Mouse (Mus musculus): Measurements from ENCODE around the gene Fbxo24. TPM values are rescaled to one million over a fixed set of nuclear protein-coding genes. Genes with fewer than 3 reads are reported as not detected.

The Fbxo24 gene
- total RNA-seq, 2 experiments from 2014 or later, result 0.93 to 1.3 TPM

DNA sequence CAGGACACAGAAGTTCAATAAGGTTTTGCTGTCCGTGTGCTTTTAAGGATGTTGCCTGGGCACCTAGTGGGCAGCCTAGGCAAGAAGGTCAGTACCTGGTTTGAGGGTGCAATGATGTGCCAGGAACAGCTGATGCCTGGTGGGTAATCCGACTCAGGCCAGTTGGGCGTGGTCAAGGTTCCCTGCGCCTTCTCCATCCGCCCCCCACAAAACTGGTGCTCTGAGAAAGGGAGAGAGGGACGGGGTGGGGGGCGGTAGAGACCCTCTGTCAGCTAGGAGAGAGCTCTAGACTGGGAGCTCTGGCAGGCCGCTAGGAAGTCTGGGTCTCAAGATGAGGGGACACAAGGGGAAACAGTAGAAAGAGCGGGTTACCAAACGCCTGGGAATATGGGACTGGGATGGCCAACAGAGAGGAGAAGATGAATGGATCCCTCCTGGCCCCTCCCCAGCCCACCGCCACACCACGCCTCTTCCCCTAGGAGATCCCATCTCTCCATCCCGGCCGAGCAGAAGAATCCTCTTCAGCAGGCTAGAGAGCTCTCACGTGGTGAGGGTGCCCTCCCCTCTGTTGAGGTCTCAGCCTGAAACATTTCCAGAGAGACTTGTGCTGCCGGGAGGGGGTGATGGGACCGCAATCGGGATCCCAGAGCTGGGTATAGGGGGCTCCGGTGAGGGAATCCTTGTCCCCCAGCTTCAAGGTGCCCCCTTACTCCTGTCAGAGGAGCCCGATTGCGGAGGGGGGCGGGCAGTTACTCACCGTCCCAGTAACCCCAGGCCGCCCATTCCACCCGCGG is 20.7 kb downstream of the Fbxo24 start:
- no peak for DNase-seq (ENCODE audit: low spot score in 2 of 2)

DNA sequence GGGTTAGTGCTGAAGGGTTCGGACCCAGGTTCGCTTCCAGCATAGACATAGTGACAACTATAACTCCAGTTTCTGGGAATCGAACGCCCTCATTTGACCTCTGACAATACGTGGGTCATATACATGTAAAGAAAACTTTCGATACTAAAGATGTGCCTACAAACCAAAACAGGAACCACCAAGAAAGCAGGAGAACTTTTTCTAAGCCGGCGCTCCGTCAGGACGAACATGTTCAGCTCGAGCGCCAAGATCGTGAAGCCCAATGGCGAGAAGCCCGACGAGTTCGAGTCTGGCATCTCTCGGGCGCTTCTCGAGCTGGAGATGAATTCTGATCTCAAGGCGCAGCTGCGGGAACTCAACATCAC is 27.5 kb downstream of the Fbxo24 start:
- no peak for DNase-seq (ENCODE audit: low spot score in 2 of 2)

DNA sequence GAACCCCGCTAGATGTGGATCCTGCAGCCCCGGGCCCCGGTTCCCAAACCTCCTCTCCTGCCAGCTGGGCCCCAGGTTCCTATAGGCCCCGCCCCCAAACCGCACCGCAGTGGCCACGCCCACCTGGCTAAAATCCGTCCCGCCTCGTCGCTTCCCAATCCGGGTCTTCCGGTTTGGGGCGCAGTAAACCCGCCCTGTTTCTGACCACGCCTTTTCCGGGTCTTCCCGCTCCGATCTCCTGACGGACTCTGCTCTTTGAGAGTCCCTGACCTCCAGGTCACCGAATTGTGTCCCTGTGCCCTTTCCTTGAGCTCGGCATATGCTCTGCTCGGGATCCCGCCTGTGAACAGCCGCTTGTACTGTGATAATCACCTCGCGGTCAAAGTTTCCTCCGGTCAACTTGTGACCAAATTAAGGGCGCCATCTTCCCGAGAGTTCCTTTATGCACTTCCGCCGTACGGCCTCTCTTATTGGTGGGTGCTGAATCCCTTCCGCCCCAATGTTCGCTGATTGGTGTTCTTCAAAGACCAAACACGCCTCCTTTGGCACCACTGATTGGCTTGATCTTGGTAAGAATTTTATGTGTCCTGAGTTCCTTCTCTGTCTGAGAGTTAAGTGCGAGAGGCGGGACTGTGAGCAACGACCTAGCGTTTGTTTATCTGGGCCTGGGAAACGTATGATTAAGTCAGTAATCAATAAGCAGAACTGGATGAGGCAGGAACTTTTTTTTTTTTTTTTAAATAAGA is 28.0 kb downstream of the Fbxo24 start, which contains the start of gene Mospd3:
TSS of gene Mospd3 (minus strand) at position 440 of the 746 bp plus-strand sequence.
- DNase-seq (ENCODE audit: low spot score in 2 of 2), result peak; percentile 95 to 97

GRCm38 (mm10) chr5:137600281-137600618 is 28.6 kb downstream of the Fbxo24 start:
- DNase-seq (ENCODE audit: low spot score in 2 of 2), result no peak

DNA sequence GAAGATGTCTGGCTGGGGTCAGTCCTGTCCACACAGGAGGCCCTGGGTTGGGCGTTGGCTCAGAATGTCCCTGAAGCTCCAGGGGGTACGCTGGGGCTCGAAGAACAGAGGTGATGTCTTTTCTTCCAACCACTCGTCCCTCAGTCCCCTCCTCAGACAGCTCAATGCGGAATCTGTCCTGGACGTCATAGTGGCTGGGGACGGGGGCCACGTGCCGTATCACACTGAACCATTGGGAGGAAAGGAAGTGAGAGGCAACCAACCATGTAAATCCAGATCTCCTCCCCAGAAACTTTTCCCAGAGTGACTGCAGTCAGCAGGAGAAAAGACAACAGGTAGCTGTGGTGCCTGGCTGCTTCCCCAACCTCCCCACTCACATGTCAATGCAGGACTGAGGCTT is 29.2 kb downstream of the Fbxo24 start:
- DNase-seq (ENCODE audit: low spot score in 2 of 2), result no peak

GRCm38 (mm10) chr5:137598100-137598826 is 30.5 kb downstream of the Fbxo24 start:
- DNase-seq (ENCODE audit: low spot score in 2 of 2), result no peak

DNA sequence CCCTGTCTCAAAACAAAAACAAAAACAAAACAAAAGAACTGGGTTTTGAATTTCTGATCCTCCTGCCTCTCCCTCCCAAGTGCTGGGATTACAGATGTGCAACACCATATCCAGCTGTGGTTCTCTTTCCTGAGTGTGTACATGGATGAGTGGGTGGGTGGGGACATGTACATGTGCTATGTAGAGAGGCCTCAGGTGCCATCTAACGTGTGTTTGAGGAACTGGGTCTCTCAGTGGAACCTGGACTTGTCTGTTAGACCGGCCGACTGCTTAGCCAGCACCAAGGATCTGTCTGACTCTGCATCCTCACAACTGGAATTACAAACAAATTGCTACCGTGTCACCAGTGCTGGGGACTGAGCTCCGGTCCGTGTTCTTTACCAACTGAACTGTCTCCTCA is 31.2 kb downstream of the Fbxo24 start:
- no peak for DNase-seq (ENCODE audit: low spot score in 2 of 2)

- no peak for DNase-seq (ENCODE audit: low spot score in 2 of 2)
Observed at GRCm38 (mm10) chr5:137596601-137597261, 32.1 kb downstream of the Fbxo24 start.

GRCm38 (mm10) chr5:137595921-137596320 is 32.9 kb downstream of the Fbxo24 start:
- no peak for DNase-seq (ENCODE audit: low spot score in 2 of 2)

DNA sequence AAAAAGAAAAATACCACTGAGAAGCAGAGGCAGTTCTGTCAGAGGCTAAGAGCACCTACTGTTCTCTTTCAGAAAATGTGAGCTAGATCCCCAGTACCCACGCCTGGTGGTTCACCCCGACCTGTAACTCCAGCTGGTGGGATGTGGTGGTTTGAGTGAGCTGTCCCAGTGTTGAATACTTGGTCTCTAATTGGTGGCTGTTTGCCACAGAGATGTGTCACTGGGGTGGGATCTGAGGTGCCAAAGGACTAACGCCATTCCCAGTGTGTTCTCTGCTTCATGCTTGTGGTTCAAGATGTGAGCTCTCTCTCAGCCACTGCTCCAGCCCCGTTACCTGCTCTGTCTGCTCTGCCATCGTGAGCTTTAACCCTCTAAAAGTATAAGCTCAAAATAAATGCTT is 38.3 kb downstream of the Fbxo24 start:
- DNase-seq (ENCODE audit: low spot score in 2 of 2), result no peak

GRCm38 (mm10) chr5:137584976-137585375 is 43.8 kb downstream of the Fbxo24 start:
- DNase-seq (ENCODE audit: low spot score in 2 of 2), result peak; percentile 66 to 70

DNA sequence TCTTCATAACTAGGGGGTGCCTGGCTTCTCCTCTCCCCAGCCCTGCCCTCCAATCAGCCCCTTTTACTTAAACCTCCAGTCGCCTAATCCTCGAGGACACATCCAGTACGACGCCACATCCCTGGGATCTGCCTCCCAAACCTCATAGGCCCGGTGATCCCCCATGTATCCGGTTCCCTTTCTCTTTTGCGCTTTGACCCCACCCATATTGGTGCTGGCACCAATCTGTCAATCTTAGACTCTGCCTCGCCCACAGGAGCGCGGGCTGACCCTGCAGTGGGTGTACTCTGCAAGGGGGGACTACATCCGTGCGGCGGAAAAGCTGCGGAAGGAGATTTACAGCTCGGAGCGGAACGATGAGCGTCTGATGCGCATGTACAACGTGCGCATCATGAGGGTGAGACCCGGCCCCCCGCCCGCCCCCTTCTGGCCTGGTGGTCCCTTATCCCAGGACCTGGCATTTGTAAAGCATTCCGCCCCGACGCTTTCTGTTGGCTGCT is 45.1 kb downstream of the Fbxo24 start:
- no peak for DNase-seq (ENCODE audit: low spot score in 2 of 2)

DNA sequence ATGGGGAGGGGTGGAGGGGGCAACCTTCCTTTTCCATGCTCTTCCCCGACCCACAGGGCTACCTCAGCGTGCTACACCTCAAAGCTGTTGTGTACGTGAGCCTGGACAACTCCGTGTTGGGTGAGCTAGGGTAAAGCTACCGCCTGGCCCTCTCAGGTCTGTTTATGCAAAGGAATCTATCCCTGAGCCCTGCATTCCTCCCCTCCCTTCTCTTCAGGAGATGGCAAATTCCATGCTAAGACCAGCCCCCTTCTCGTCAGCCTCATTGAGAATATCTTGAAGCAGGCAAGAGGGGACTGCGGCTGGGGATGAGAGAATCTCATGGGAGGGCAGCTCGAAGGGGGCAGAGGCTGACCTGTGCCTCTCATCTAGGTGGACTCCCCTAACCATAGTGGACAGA is 46.1 kb downstream of the Fbxo24 start:
- no peak for DNase-seq (ENCODE audit: low spot score in 2 of 2)

- DNase-seq (ENCODE audit: low spot score in 2 of 2), result no peak
Observed at GRCm38 (mm10) chr5:137580246-137580645, 48.6 kb downstream of the Fbxo24 start.

- DNase-seq (ENCODE audit: low spot score in 2 of 2), result peak; percentile 31 to 44
Observed at GRCm38 (mm10) chr5:137574470-137574901, 54.3 kb downstream of the Fbxo24 start.

- DNase-seq (ENCODE audit: low spot score in 2 of 2), result no peak
Observed at GRCm38 (mm10) chr5:137570691-137571586, 57.9 kb downstream of the Fbxo24 start.

GRCm38 (mm10) chr5:137570181-137570580 is 58.6 kb downstream of the Fbxo24 start:
- no peak for DNase-seq (ENCODE audit: low spot score in 2 of 2)

GRCm38 (mm10) chr5:137569665-137570064 is 59.1 kb downstream of the Fbxo24 start, which contains the start of gene Tfr2:
Gene Tfr2, plus strand, starts transcription at chr5:137569840.
- peak in 1 of 2 experiments; percentile 53 for DNase-seq (ENCODE audit: low spot score in 2 of 2)

DNA sequence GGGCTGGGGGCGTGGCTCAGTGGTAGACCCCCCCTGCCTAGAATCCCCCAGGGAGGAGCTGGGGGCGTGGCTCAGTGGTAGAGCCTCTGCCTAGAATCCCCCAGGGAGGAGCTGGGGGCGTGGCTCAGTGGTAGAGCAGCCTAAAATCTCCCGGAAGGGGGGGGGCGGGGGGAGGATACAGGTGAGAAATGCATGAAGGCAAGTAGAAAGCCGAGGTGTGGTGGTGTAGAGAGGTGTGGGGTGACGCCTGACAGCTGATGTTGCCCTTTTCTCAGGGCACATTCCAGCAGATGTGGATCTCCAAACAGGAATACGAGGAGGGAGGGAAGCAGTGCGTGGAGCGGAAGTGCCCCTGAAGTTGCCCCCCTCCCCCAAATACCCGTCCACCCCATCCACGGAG is 59.8 kb downstream of the Fbxo24 start:
- DNase-seq (ENCODE audit: low spot score in 2 of 2), result no peak
